Mouse (Mus musculus) T-helper 17 cell (primary cell): ENCODE results near the gene Ctsa.

Source experiments
- in situ Hi-C, 2 experiments: fragments of 300-600 bp; cut with MboI, MseI; formaldehyde crosslinking; loops; 1 replicate in 1 of 2; 2 replicates in 1 of 2; pipeline ENCODE4 v1.15.1; 2025; ENCODE audit warnings: high pct_unique_total_duplicates in 2 of 2

Ctsa gene

DNA sequence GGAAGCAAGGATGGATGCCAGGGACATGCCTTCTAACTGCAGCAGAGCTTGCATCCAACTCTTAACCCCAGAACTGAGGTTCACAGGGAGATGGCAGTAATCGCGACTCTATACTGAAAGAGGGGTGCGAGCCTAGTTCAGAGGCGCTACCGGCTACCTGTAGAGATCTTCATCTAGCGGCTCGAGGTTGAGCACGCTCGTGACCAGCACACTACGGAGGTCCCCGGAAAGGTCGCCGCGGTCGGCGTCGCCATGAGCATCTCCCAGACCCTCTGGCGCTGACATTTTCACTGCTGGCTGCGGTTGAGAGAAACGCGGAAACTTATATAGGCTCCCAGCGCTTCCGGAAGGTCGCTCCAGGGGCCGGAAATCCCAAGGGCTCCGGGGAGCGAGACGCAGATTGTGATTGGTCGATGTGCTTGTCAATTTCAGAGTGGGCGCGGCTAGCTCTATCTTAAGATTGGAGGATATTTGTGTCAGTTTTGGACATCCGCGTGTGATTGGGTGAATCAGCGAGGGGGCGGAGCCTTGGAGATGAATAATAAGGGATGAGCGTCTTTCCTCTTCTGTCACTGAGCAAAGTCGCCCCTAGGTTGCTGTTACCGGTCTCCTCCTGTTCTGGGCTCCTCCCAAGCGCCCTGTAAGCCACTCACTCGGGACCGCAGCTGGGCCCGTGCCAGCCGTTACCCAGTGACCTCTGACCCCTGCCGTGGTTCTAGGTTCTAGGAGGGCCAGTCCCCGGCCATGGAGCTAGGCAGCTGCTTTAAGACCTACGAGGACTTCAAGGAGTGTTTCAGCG is 27.9 kb upstream of the Ctsa start, which contains the start of the genes Acot8 and Zswim3:
Acot8 (minus strand) TSS at position 350 of the 799 bp plus-strand sequence.
Zswim3 (plus strand) TSS at position 566 of the 799 bp plus-strand sequence.
- in situ Hi-C loops = no loop called here

DNA sequence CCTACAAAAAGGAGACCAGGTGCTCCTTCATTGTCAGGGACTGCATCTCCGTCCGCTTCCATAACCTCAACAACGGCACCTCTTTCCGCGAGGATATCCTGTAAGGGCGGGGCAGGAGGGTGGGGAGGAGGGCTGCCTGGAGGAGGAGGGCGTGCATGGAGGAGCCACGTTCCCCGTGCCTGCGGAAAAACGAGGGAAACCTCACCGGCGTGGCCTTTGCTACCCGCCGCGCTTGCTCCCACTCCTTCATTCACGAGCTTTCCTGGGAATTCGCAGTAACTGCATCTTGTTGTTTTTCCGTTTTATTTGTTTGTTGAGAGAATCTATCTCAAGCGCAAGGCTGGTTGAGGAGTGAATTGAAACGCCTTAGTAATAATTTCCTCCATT is 27.3 kb upstream of the Ctsa start:
- in situ Hi-C loops = no loop called here

DNA sequence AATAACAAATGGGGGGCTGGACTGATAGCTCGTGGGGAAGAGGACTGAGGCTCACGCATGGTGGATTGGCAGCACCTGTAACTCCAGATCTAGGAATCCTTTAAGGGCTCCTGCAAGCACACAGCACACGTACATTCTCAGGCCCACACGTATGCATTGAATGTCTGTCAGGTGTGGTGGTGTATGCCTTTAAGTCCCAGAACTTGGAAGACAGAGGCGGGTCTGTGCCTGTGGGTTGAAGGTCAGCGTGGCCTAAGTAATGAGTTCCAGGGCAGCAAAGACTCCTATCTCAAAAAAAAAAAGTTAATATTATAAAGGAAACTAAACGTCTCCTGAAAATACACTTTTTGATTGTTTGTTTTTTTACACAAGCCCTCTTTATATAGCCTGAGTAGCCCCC is 26.1 kb upstream of the Ctsa start:
- in situ Hi-C loops = no loop called here

DNA sequence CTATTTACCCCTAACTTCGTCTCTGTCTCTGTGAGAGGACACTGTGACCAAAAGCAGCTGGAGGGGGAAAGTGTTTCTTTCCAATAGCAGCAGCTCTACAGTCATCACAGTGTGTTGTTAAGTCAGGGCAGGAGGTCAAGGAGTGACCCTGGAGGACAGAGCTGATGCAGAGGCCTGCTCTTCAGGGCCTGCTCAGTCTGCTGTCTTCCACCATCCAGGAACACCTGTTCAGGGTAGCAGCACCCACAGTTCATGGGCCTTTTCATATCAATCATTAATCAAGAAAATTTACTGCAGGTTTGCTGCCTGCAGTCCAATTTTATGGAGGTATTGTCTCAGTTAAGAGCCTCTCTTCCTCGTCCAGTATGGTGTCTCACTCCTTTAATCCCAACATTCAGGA is 19.1 kb upstream of the Ctsa start:
- in situ Hi-C loops = no loop called here

DNA sequence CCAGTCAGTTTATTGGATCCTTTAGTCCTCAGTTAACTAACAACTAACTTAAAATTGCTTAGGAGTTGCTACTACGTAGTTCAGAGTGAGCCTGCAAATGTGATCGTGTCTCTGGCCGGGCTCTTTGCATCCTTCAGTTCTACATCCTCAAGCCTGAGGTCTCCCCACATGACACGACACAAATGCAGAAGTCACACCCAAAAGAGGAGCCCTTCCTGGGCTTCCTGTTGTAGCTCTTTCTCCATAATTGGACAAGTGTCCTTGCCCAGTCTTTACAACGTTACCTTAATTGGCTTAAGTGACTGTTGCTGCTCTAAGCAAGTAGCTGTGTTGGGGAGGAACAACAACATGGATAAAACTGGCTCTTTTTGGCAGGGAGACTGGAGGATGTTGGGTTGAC is 17.3 kb upstream of the Ctsa start:
- in situ Hi-C loops = no loop called here

DNA sequence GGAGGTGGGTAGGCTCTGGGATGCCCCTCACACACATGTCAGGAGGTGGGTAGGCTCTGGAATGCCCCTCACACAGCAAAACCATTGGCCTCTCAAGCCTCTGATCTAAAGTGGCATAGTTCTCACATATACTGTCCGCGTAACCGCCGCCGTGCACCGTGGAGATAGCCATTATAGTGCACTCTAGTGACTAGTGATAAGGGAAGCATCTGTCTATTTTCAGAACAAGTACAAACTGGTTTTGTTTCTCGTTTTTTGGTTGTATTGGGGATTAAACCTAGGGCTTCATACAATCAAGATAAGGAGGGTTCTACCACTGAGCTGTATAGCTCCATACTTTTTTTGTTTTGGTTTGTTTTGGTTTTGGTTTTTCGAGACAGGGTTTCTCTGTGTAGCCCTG is 16.9 kb upstream of the Ctsa start:
- in situ Hi-C loops = no loop called here

DNA sequence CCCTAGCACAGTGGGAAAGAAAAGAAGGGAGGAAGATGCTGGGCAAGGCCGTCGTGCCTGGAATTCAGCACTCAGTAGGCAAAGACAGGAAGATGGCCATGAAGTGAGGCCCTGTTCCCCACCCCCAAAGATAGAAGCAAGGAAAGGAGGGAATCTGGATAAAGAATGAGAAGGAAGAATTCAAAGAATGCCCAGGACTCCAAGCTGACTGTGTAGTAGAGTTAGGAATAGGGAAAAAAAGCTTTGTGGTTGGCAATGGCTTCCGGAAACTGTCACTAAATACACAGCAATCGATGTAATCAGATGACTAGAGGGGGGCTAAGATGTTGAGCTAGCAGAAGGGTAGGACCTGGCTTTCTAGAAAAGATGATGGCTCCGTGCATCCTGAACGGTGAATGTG is 15.5 kb upstream of the Ctsa start:
- in situ Hi-C loops = no loop called here

DNA sequence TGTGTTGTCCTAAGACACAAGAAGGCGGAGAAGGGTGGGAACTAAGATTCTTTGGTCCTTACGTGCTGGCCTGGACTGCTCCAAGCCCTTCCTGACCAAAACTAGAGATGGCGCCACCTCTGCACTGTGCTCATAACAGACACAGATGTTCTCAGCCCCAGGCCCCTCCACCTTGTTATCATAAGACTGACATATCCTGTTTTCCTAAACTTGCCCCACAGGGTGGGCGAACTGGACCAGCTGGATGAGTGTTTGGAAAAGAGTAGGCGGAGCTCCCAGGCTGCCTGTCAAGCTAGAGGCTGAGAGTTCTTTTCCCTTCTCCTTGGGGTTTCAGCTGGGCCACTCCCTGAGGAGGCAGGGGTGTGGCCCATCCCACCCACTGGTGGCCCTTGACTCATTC is 15.0 kb upstream of the Ctsa start:
- in situ Hi-C loops = no loop called here

DNA sequence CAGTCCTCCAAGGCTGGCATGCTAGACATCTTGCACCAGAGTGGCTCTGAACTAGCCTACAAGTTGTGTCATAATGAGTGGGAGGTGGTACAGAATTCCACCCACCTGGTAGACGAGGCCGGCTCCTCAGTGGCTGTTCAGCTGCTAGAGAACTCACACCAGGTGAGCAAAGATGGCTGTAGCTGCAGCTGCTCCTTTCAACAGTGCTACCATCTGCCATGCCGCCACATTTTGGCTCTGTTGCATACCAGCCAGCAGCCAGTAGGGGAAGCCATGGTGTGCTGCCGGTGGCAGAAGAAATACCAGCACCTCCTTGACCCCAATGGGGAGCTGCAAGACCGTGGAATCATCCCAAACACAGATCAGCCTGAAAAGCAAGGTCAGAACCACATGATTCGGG is 11.6 kb upstream of the Ctsa start:
- in situ Hi-C loops = no loop called here

DNA sequence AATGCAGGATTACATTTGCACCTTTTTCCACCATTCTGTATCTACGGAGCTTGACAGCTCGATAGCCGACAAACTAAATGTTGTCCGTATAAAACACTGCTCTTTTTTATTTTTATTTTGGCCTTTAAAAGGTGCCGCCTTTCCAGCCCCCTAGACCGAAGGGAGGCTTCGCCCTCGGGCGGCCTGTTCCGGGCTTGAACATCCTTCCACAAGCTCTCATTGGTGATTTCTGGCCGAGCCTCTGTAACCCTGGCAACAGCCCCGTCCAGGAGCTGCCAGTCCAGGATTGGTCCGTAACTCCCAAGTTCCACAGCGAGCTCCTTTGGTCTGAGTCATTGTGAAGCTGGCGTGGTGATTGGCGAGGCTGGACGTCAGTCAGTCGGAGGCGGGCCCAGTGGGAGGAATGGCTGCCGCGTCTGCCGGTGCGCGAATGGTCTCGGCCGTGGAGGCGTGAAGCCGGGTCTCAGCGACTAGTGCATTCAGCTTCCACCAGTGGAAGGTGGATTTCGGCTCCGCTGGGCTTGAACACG is 10.0 kb upstream of the Ctsa start, which contains the start of gene Zswim1:
Zswim1 (plus strand) TSS at position 51 of the 530 bp plus-strand sequence.
- in situ Hi-C loops = no loop called here

DNA sequence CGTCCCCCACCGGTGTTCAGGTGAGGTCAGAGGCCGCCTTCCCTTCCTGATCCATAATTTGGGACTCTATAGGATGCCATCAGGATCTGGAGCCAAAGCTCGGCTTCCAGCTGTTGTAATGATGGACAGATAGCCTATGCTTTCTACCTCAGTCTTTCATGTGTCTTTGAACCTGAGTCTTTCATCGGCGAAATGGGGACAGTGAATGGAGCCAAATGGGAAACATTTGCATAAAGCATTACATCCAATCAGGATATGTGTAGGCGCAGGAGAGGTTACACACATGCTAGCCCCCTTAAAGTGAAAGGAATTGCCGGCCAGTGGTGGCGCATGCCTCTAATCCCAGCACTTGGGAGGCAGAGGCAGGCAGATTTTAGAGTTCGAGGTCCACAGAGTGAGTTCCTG is 9.5 kb upstream of the Ctsa start:
- in situ Hi-C loops = no loop called here

DNA sequence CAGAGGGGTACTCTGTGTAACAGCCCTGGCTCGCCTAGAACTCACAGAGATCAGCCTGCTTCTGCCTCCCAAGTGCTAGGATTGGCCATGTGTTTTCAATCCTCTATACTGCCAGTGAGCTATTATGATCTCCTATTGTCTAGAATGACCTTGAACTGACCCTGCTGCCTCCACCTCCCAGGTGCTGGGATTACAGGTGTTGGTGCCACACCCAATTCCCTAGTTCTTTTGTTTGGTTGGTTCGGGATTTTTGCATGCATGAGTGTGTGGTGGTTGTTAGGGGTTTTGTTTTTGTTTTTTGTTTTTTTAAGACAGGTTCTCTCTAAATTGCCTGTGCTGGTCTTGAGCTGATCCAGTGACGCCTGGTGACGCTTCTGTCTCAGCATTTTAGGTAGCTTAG is 8.7 kb upstream of the Ctsa start:
- in situ Hi-C loops = no loop called here

DNA sequence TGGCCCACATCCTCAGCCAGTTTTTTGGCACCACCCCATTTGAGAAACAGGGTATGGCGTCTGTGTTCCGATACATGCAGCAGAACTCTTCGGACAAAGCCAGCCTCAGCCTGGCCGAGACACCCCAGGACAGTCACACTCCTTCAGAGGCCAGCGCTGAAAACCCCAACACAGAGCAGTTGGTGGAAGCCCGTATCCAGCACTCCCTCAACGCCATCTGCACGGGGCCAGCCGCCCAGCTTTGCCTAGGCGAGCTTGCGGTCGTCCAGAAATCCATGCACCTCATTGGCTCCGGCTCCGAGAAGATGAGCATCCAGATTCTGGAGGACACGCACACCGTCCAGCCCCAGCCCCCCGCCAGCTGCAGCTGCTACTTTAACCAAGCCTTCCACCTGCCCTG is 7.2 kb upstream of the Ctsa start:
- in situ Hi-C loops = no loop called here

DNA sequence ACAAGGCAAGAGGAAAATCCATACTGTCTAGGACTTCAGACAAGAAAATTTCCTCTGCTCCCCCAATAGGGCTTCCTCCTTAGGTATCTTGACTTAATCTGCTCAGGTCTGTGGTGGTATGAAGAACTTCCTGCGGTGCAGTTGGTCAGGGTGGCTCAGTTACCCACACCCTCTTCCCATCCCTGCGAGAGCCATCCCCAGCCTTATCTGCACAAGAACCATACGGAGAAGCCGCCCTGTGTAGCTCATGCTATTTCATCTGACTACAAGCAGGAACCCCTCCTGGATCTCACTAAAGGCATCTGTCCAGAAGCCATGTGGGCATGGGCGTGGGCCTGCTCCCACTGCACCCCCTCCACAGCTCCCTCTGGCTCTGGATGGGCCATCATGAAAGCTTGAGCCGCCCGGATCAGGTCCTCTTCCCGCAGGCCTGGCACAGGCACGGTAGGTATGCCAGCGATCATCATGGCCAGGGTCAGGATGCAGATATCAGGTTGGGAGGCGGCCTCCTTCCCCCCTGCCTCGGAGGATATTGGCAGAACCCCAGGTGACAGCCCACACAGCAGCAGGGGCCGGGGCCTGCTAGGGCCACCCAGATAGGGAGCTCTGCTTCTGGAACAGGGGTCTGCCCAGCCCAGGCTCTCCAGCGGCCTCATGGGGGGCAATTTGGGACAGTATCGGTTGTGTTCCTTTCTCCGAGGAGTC is 5.4 kb upstream of the Ctsa start:
- in situ Hi-C loops = no loop called here

DNA sequence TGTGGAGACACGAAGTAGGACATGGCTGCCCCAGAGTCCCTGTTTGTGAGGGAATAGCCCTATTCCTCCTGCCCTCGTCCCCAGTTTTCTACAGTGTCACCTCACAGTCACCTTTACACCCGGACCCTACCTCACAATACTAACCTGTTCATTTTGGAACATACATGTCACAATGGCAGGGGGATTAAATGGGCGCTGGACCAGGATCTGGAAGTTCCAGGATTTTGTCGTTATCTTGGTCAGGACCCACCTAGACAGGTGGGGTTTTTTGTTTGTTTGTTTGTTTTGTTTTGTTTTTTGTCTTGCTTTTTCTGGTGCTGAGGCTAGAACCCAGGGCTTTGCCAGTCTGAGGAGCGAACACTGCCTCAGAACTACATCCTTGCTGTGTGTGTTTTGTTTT is 4.2 kb upstream of the Ctsa start, which contains the start of gene Spata25:
Spata25 (minus strand) TSS at position 101 of the 400 bp plus-strand sequence.
- in situ Hi-C loops = no loop called here

DNA sequence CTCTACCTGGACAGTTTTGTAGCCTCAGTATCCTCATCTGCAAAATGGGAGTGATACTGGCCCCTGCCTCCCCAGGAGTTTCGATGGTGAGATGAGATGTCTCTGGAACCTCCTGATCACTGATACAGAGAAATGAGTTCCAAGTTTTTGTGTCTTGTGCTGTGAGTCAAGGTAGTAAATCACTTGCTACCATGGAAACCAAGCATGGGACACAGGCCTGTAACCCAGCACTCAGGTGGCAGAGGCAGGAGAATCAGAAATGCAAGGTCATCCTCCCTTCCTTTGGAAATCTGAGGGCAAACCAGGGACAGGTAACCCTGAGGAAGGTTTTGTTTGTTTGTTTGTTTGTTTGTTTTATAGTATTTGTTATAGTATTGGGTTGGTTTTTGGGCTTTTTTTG is 3.6 kb upstream of the Ctsa start:
- in situ Hi-C loops = no loop called here

DNA sequence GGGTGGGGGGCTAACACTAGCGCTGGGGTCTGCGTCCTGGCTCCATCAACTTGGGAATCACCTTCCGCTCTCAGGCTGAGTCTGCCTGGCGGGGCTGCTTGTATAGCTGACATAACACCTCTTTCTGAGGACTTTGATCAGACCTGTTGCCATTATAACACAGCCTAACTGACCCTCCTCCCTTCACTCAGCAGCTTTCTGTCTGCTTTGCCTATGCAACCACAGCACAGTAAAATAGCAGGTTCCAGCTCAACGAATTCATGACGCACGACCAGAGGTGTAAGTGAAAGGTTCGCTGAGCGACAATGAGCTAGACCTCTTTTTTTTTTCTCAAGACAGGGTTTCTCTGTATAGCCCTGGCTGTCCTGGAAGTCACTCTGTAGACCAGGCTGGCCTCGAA is 1.6 kb upstream of the Ctsa start:
- in situ Hi-C loops = no loop called here

DNA sequence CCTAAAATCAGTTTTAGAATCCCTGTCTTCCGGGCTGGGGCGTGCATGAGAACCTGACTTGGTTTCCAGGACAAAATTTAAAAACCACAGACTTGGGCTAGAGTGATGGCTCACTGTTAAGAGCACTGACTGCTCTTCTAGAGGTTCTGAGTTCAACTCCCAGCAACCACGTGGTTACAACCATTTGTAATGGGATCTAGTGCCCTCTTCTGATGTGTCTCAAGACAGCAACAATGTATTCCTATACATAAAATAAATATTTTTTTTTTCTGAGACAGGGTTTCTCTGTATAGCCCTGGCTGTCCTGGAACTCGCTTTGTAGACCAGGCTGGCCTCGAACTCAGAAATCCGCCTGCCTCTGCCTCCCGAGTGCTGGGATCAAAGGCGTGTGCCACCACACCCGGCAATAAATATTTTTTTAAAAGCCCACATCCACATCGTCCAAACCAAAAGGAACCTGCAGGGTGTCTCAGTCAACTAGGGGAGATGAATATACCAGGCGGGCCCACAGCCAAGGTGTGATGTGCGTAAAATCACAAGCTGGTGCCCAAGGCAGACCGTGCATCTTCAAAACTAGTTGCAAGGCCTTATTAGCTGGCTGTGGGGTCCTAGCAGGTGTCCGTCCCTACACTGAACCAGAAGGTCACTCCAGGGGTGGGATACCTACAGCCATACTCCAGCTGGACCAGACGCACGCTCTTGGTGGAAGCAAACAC is 483 bp upstream of the Ctsa start:
- in situ Hi-C loops = no loop called here

DNA sequence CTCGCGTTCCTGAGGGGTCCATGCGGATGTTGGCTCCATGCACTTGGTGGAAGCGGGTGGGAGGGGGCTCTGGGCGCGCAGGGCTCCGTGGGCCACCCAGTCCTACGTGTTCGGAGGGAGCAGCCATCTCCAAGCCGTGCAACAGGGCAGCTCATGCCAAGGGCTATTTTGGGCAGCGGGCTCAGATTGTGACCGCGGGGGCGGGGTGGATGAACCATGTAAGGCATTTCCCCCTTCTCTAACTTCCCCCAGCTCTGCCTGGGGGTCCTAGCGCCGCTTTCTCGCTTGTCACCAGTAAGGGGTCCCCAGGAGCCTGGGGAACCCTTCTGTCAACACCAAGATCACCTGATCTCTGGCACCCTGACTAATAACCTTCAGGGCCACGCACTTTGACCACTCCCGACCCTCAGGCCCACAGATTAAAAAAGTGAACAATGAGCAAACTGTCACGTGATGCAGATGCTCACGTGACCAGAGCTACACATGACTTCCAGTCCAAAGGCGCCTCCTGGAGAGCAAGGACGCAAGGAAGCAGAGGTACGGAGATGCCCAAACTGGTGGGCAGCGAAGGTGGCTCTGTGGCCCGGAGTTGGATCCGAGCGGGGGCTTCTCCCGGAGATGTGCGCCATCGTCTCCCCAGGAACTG is 764 bp downstream of the Ctsa start, which contains the start of gene Neurl2:
Neurl2 (minus strand) TSS at position 143 of the 646 bp plus-strand sequence.
- in situ Hi-C loops = no loop called here

DNA sequence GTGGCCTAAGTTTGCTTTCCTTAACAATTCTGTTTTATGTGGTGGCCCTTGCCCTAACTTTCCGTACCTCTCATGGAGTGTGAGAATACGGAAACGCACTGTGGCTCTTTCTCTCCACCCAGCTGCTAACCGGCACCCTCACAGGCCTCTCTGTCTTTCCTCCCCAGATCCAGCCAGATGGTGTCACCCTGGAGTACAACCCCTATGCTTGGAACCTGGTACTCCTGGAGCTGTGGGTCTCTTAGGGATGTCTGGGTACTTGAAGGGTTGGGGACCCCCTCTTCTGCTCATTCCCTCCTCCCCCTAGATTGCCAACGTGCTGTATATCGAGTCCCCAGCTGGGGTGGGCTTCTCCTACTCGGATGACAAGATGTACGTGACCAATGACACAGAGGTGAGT is 1.9 kb downstream of the Ctsa start:
- in situ Hi-C loops = no loop called here

DNA sequence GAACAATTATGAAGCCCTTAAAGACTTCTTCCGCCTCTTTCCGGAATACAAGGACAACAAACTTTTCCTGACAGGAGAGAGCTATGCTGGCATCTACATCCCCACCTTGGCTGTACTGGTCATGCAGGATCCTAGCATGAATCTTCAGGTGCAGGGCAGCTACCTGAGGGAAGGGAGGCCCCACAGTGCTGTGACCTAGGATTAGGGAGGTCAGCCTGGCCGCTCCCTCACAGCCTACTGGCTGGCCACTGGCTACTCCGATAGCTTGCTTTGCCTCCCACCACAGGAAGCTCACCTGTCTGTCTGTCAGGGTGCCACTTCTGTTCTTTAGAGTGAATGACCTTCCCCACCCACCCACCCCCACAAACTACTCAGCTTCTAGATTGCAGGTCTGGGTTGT is 2.5 kb downstream of the Ctsa start:
- in situ Hi-C loops = loop anchor here in 1 of 2 experiments (5.0 kb wide), 1 partner anchor 37 kb away; no protein-coding TSS in a partner anchor
